ENCODE assay signal across 8 mouse cellular contexts in genomic region chr11:116812793-116813529, GRCm38 (mm10). TPM values are rescaled to one million over a fixed set of nuclear protein-coding genes. Genes with fewer than 3 reads are reported as not detected.
A peak's percentile ranks its signal among the peaks of the same experiment; 100 is the strongest.
DNase-seq lines count a peak whose midpoint lies in the region; ATAC-seq and TF ChIP-seq lines count a peak whose summit lies in the region.

No protein-coding gene starts in this region.

- H3K9ac ChIP-seq in heart, adult 2 months (ENCODE audit: low read depth, low read length) = no peak overlapping the region
- H3K9ac ChIP-seq in midbrain, embryonic 11.5 days (ENCODE audit: low read length) = peak overlapping the region; percentile 27; the same call in 1 of the 2 replicates

- peak; percentile 27 for ATAC-seq in midbrain, embryonic 11.5 days (ENCODE audit: low FRiP score)

- no peaks in the 10 kb centered on the region for H3K9me3 ChIP-seq in hindbrain, embryonic 10.5 days
- H3K9me3 ChIP-seq in midbrain, embryonic 11.5 days (ENCODE audit: control insufficient read depth, low read length) = no peaks in the 10 kb centered on the region

- TF ChIP-seq POLR2A in heart, adult 2 months (IDR thresholded peaks at IDR 0.05; ENCODE audit: insufficient read depth, low read depth, low read length) = no peak

- WGBS in heart, adult 2 months = 49% methylated on average over 21 of the region's 21 CpGs
- WGBS in hindbrain, embryonic 10.5 days = 43% methylated on average over 21 of the region's 21 CpGs
- WGBS in midbrain, embryonic 11.5 days = 40% methylated on average over 21 of the region's 21 CpGs

- H3K4me1 ChIP-seq in heart, adult 2 months (ENCODE audit: control insufficient read depth, insufficient read depth, low read length) = peaks cover 22% of the 10 kb centered on the region
- peaks cover 93% of the 10 kb centered on the region for H3K4me1 ChIP-seq in hindbrain, embryonic 10.5 days (replicated peaks)
- peaks cover 56% of the 10 kb centered on the region for H3K4me1 ChIP-seq in midbrain, embryonic 11.5 days (ENCODE audit: control insufficient read depth, insufficient read depth, low read length)

- peak; percentile 58 to 62 for DNase-seq in heart, adult 2 months
- no peak for DNase-seq in heart, postnatal 25 days (ENCODE audit: low spot score)
- DNase-seq in embryo, embryonic 11.5 days (ENCODE audit: low read depth, low spot score) = peak; percentile 57
- peak; percentile 67 for DNase-seq in hindbrain, embryonic 10.5 days (ENCODE audit: low spot score)
- peak; percentile 93 for DNase-seq in midbrain, embryonic 11.5 days (ENCODE audit: low spot score, missing footprints)
- no peak for DNase-seq in spleen, postnatal 36 days (ENCODE audit: low spot score in 2 of 2)
- no peak for DNase-seq in ovary, postnatal 36 days (ENCODE audit: low spot score)
- DNase-seq in urinary bladder, postnatal 14 days (ENCODE audit: low spot score) = no peak

- peak overlapping the region; percentile 91 for H3K27ac ChIP-seq in heart, adult 2 months
- peak overlapping the region; percentile 93 for H3K27ac ChIP-seq in hindbrain, embryonic 10.5 days
- H3K27ac ChIP-seq in midbrain, embryonic 11.5 days (ENCODE audit: low read depth, low read length) = peak overlapping the region; percentile 94

- H3K4me2 ChIP-seq in midbrain, embryonic 11.5 days = peak overlapping the region; percentile 25; the same call in 1 of the 2 replicates

- TF ChIP-seq EP300 in heart, adult 2 months (IDR thresholded peaks at IDR 0.05; ENCODE audit: insufficient read depth, low read depth, low read length) = 0 out of 2 replicates have a peak, but pooled peaks have one; percentile 10

- intact Hi-C loops in heart, adult 2 months (cut with DNase I) = loop anchor here (10.0 kb wide), 1 partner anchor 318 kb away; the partner anchor contains the start of gene Prpsap1
- intact Hi-C loops in heart, postnatal 25 days (cut with DNase I) = no loop called here

- no peak overlapping the region for H3K4me3 ChIP-seq in heart, adult 2 months
- peak overlapping the region; percentile 48 for H3K4me3 ChIP-seq in hindbrain, embryonic 10.5 days
- peak overlapping the region; percentile 10; the same call in 1 of the 2 replicates for H3K4me3 ChIP-seq in midbrain, embryonic 11.5 days (ENCODE audit: low read depth, low read length)

- no peaks in the 10 kb centered on the region for H3K27me3 ChIP-seq in heart, adult 2 months (ENCODE audit: control insufficient read depth, insufficient read depth, low read length)
- peaks cover 14% of the 10 kb centered on the region for H3K27me3 ChIP-seq in hindbrain, embryonic 10.5 days (ENCODE audit: insufficient read depth, poor library complexity, severe bottlenecking)
- no peaks in the 10 kb centered on the region for H3K27me3 ChIP-seq in midbrain, embryonic 11.5 days (ENCODE audit: control insufficient read depth, insufficient read depth, low read length)

- no peak for TF ChIP-seq CTCF in heart, adult 2 months (IDR thresholded peaks at IDR 0.05)

- H3K79me2 ChIP-seq in heart, adult 2 months (replicated peaks; ENCODE audit: control insufficient read depth, insufficient read depth, low read length) = no peaks in the 10 kb centered on the region

- no peaks in the 10 kb centered on the region for H3K36me3 ChIP-seq in heart, adult 2 months (ENCODE audit: control insufficient read depth, insufficient read depth, low read length)
- H3K36me3 ChIP-seq in hindbrain, embryonic 10.5 days = 0 out of 2 replicates have a peak, but pooled peaks cover 2% of the 10 kb centered on the region
- H3K36me3 ChIP-seq in midbrain, embryonic 11.5 days (ENCODE audit: control insufficient read depth, insufficient read depth, low read length) = no peaks in the 10 kb centered on the region

RNA-seq across cellular contexts. Expression of gene Mxra7, which starts 14.9 kb away (rescaled TPM):
- 10 to 100 TPM; 15.1 to 19.4 TPM for total RNA-seq in heart, adult 2 months (2021)
- 10.4 and 15.6 TPM in 2 replicates for polyA plus RNA-seq in heart, adult 2 months (2012; rRNA removed)
- total RNA-seq in heart, postnatal 25 days (2021) = 10 to 100 TPM; 17.2 to 23.2 TPM
- 30.6 and 71.7 TPM in 2 replicates for polyA plus RNA-seq in hindbrain, embryonic 10.5 days (2016; fragmentation: Nextera tagmentation; extraction: Ambion mirVana)
- 27.4 and 31.6 TPM in 2 replicates for polyA plus RNA-seq in midbrain, embryonic 11.5 days (2014; fragmentation: Nextera tagmentation; extraction: Ambion mirVana)

RNA-seq across cellular contexts. Expression of gene Mettl23, which starts 30.1 kb away (rescaled TPM):
- total RNA-seq in heart, adult 2 months (2021) = 10 to 100 TPM; 38.3 to 40.5 TPM
- 34.3 and 59.4 TPM in 2 replicates for polyA plus RNA-seq in heart, adult 2 months (2012; rRNA removed)
- 10 to 100 TPM; 36.6 to 39.4 TPM for total RNA-seq in heart, postnatal 25 days (2021)
- polyA plus RNA-seq in hindbrain, embryonic 10.5 days (2016; fragmentation: Nextera tagmentation; extraction: Ambion mirVana) = 61.4 and 62.3 TPM in 2 replicates
- 72.5 and 76.2 TPM in 2 replicates for polyA plus RNA-seq in midbrain, embryonic 11.5 days (2014; fragmentation: Nextera tagmentation; extraction: Ambion mirVana)

RNA-seq across cellular contexts. Expression of gene Jmjd6, which starts 30.3 kb away (rescaled TPM):
- total RNA-seq in heart, adult 2 months (2021) = 10 to 100 TPM; 34.1 to 37.4 TPM
- 14.6 and 20.9 TPM in 2 replicates for polyA plus RNA-seq in heart, adult 2 months (2012; rRNA removed)
- total RNA-seq in heart, postnatal 25 days (2021) = 10 to 100 TPM; 37.1 to 37.7 TPM
- 93.4 and 96.9 TPM in 2 replicates for polyA plus RNA-seq in hindbrain, embryonic 10.5 days (2016; fragmentation: Nextera tagmentation; extraction: Ambion mirVana)
- 86.9 and 89.9 TPM in 2 replicates for polyA plus RNA-seq in midbrain, embryonic 11.5 days (2014; fragmentation: Nextera tagmentation; extraction: Ambion mirVana)

RNA-seq across cellular contexts. Expression of gene St6galnac1, which starts 37.7 kb away (rescaled TPM):
- total RNA-seq in heart, adult 2 months (2021) = not detected
- polyA plus RNA-seq in heart, adult 2 months (2012; rRNA removed) = not detected in 2 replicates
- total RNA-seq in heart, postnatal 25 days (2021) = not detected
- polyA plus RNA-seq in hindbrain, embryonic 10.5 days (2016; fragmentation: Nextera tagmentation; extraction: Ambion mirVana) = not detected in 2 replicates
- not detected in 2 replicates for polyA plus RNA-seq in midbrain, embryonic 11.5 days (2014; fragmentation: Nextera tagmentation; extraction: Ambion mirVana)

RNA-seq across cellular contexts. Expression of gene Mfsd11, which starts 39.3 kb away (rescaled TPM):
- 10 to 100 TPM; 29.9 to 33.5 TPM for total RNA-seq in heart, adult 2 months (2021)
- 23.8 and 27.9 TPM in 2 replicates for polyA plus RNA-seq in heart, adult 2 months (2012; rRNA removed)
- 10 to 100 TPM; 34.0 to 36.9 TPM for total RNA-seq in heart, postnatal 25 days (2021)
- 25.6 and 27.5 TPM in 2 replicates for polyA plus RNA-seq in hindbrain, embryonic 10.5 days (2016; fragmentation: Nextera tagmentation; extraction: Ambion mirVana)
- polyA plus RNA-seq in midbrain, embryonic 11.5 days (2014; fragmentation: Nextera tagmentation; extraction: Ambion mirVana) = 28.6 and 30.3 TPM in 2 replicates

Comparison
In these comparisons a context has a peak if more than half of its experiments do, and no peak if none do; other contexts are left out.
1. DNase-seq: peak in heart, adult 2 months (2 of 2), embryo, embryonic 11.5 days (single experiment), hindbrain, embryonic 10.5 days (single experiment) and midbrain, embryonic 11.5 days (single experiment); none in heart, postnatal 25 days (single experiment), spleen, postnatal 36 days (0 of 2), ovary, postnatal 36 days (single experiment) and urinary bladder, postnatal 14 days (single experiment).
2. Peak in every context shown above with its lines, with median percentiles within 50 percentile points of each other: H3K27ac ChIP-seq.